Mouse (Mus musculus): ENCODE results near the gene Gm8246.
"Not testable (repeated sequence)": the region's sequence is repeated elsewhere in the genome, so short reads cannot be mapped to it uniquely, and the experiment has no call there.

GRCm38 (mm10) chr14:5483907-5484306 lies 6.3 kb upstream of the Gm8246 start, which contains the start of gene Gm3187:
- not testable (repeated sequence) for TF ChIP-seq RAD21 (IDR thresholded peaks at IDR 0.05; ENCODE audit: low read depth, low read length); MAZ (IDR thresholded peaks at IDR 0.05; ENCODE audit: low read depth, low read length); CTCF (IDR thresholded peaks at IDR 0.05 in 2 of 3, conservative IDR thresholded peaks at IDR 0.05 in 1 of 3; ENCODE audit: control insufficient read depth in 1 of 3, insufficient read depth in 1 of 3, low read depth in 2 of 3, low read length in 3 of 3, poor library complexity in 1 of 3, severe bottlenecking in 1 of 3); POLR2A (IDR thresholded peaks at IDR 0.05; ENCODE audit: control insufficient read depth in 1 of 2, insufficient read depth in 1 of 2, low read depth in 1 of 2, low read length in 2 of 2, poor library complexity in 1 of 2); E2F4 (IDR thresholded peaks at IDR 0.05; ENCODE audit: borderline replicate concordance, low read depth, low read length); RCOR1 (IDR thresholded peaks at IDR 0.05; ENCODE audit: low read depth, low read length); POLR2AphosphoS5 (IDR thresholded peaks at IDR 0.05; ENCODE audit: borderline replicate concordance, low read depth, low read length); SIN3A (IDR thresholded peaks at IDR 0.05; ENCODE audit: low read length); ZC3H11A (IDR thresholded peaks at IDR 0.05; ENCODE audit: low read depth, low read length); NELFE (IDR thresholded peaks at IDR 0.05; ENCODE audit: low read depth, low read length); CHD2 (IDR thresholded peaks at IDR 0.05; ENCODE audit: low read length); NRF1 (IDR thresholded peaks at IDR 0.05; ENCODE audit: insufficient read depth, low read depth, low read length, poor library complexity, severe bottlenecking)
